Mouse (Mus musculus): ENCODE results near the gene Rptn. TPM values are rescaled to one million over a fixed set of nuclear protein-coding genes. Genes with fewer than 3 reads are reported as not detected.

Rptn gene
- polyA plus RNA-seq, 1 experiment from 2014 or later, result 181 TPM

- ATAC-seq (ENCODE audit: low FRiP score, low TSS enrichment), result no peak
- TF ChIP-seq CTCF (IDR thresholded peaks at IDR 0.05; ENCODE audit: low read depth) (no peak), EP300 (optimal IDR thresholded peaks at IDR 0.05) (no peak)
These were observed 18.4 kb downstream of the Rptn start for GRCm38 (mm10) chr3:93411905-93412304.

GRCm38 (mm10) chr3:93431673-93432072, 38.2 kb downstream of the Rptn start:
- TF ChIP-seq CTCF (IDR thresholded peaks at IDR 0.05; ENCODE audit: low read depth), result no peak
- no peak for TF ChIP-seq EP300 (optimal IDR thresholded peaks at IDR 0.05)
- Histone ChIP-seq H3K27ac (replicated peaks) (no peak overlapping the region), H3K4me1 (replicated peaks; ENCODE audit: control insufficient read depth, insufficient read depth) (no peaks in the 10 kb centered on the region), H3K27me3 (ENCODE audit: control insufficient read depth, insufficient read depth, low read length) (no peaks in the 10 kb centered on the region), H3K9ac (ENCODE audit: low read length) (no peak overlapping the region), H3K9me3 (ENCODE audit: control insufficient read depth, low read length) (no peaks in the 10 kb centered on the region), H3K36me3 (ENCODE audit: control insufficient read depth, insufficient read depth, low read length) (no peaks in the 10 kb centered on the region), H3K4me2 (replicated peaks; ENCODE audit: low read depth) (no peak overlapping the region), H3K4me3 (ENCODE audit: low read depth, low read length) (no peak overlapping the region)
- ATAC-seq (ENCODE audit: low FRiP score, low TSS enrichment), result no peak
- 52% methylated on average over 3 of the region's 3 CpGs for WGBS
- no peak for DNase-seq (ENCODE audit: low spot score)

More at GRCm38 (mm10) chr3:93411905-93412304, 18.4 kb downstream of the Rptn start:
- no peak for DNase-seq (ENCODE audit: low spot score)
- no peak overlapping the region for H3K4me2 ChIP-seq (replicated peaks; ENCODE audit: low read depth)
- no peaks in the 10 kb centered on the region for H3K27me3 ChIP-seq (ENCODE audit: control insufficient read depth, insufficient read depth, low read length)
- WGBS, result 19% methylated on average over 2 of the region's 2 CpGs
- no peaks in the 10 kb centered on the region for H3K36me3 ChIP-seq (ENCODE audit: control insufficient read depth, insufficient read depth, low read length)
- no peaks in the 10 kb centered on the region for H3K4me1 ChIP-seq (replicated peaks; ENCODE audit: control insufficient read depth, insufficient read depth)
- no peaks in the 10 kb centered on the region for H3K9me3 ChIP-seq (ENCODE audit: control insufficient read depth, low read length)
- H3K27ac ChIP-seq (replicated peaks), result no peak overlapping the region
- H3K4me3 ChIP-seq (ENCODE audit: low read depth, low read length), result no peak overlapping the region
- no peak overlapping the region for H3K9ac ChIP-seq (ENCODE audit: low read length)

GRCm38 (mm10) chr3:93442030-93442429, 48.5 kb downstream of the Rptn start, which contains the start of gene Tchh:
TSS of gene Tchh (plus strand) at chr3:93442330.
- Histone ChIP-seq H3K27ac (replicated peaks) (no peak within 1 kb of the TSS), H3K4me3 (ENCODE audit: low read depth, low read length) (0 out of 2 replicates have a peak within 1 kb of the TSS, but pooled peaks have one; percentile 50), H3K4me2 (replicated peaks; ENCODE audit: low read depth) (peak within 1 kb of the TSS; percentile 90; the same call in 1 of the 2 replicates), H3K36me3 (ENCODE audit: control insufficient read depth, insufficient read depth, low read length) (no peaks in the 10 kb centered on the region), H3K9me3 (ENCODE audit: control insufficient read depth, low read length) (no peaks in the 10 kb centered on the region), H3K4me1 (replicated peaks; ENCODE audit: control insufficient read depth, insufficient read depth) (no peaks in the 10 kb centered on the region), H3K27me3 (ENCODE audit: control insufficient read depth, insufficient read depth, low read length) (no peaks in the 10 kb centered on the region), H3K9ac (ENCODE audit: low read length) (no peak within 1 kb of the TSS)
- ATAC-seq (ENCODE audit: low FRiP score, low TSS enrichment) (no peak), DNase-seq (ENCODE audit: low spot score) (no peak)
- TF ChIP-seq EP300 (optimal IDR thresholded peaks at IDR 0.05), result no peak
- no peak for TF ChIP-seq CTCF (IDR thresholded peaks at IDR 0.05; ENCODE audit: low read depth)
- 88% methylated on average over 1 of the region's 1 CpGs for WGBS

- no peak for TF ChIP-seq EP300 (optimal IDR thresholded peaks at IDR 0.05)
- no peak for TF ChIP-seq CTCF (IDR thresholded peaks at IDR 0.05; ENCODE audit: low read depth)
- under 1% methylated on average over 38 of the region's 38 CpGs for WGBS
- no peaks in the 10 kb centered on the region; the same call in 1 of the 2 replicates for H3K4me1 ChIP-seq (replicated peaks; ENCODE audit: control insufficient read depth, insufficient read depth)
- no peaks in the 10 kb centered on the region for H3K36me3 ChIP-seq (ENCODE audit: control insufficient read depth, insufficient read depth, low read length)
- no peak overlapping the region for H3K9ac ChIP-seq (ENCODE audit: low read length)
- H3K4me3 ChIP-seq (ENCODE audit: low read depth, low read length), result peak overlapping the region; percentile 50
- no peak overlapping the region for H3K27ac ChIP-seq (replicated peaks)
- no peaks in the 10 kb centered on the region for H3K9me3 ChIP-seq (ENCODE audit: control insufficient read depth, low read length)
- no peaks in the 10 kb centered on the region for H3K27me3 ChIP-seq (ENCODE audit: control insufficient read depth, insufficient read depth, low read length)
- H3K4me2 ChIP-seq (replicated peaks; ENCODE audit: low read depth), result peak overlapping the region; percentile 90
- peak; percentile 39 for DNase-seq (ENCODE audit: low spot score)
- no peak for ATAC-seq (ENCODE audit: low FRiP score, low TSS enrichment)
These were observed 50.1 kb downstream of the Rptn start for GRCm38 (mm10) chr3:93443501-93444101.

GRCm38 (mm10) chr3:93444343-93445164, 51.1 kb downstream of the Rptn start:
- ATAC-seq (ENCODE audit: low FRiP score, low TSS enrichment) (peak; percentile 84), DNase-seq (ENCODE audit: low spot score) (peak; percentile 68)
- 1% methylated on average over 56 of the region's 56 CpGs for WGBS
- TF ChIP-seq EP300 (optimal IDR thresholded peaks at IDR 0.05), result no peak
- peak; percentile 5; the same call in 1 of the 2 replicates for TF ChIP-seq CTCF (IDR thresholded peaks at IDR 0.05; ENCODE audit: low read depth)
- H3K36me3 ChIP-seq (ENCODE audit: control insufficient read depth, insufficient read depth, low read length), result no peaks in the 10 kb centered on the region
- no peaks in the 10 kb centered on the region for H3K9me3 ChIP-seq (ENCODE audit: control insufficient read depth, low read length)
- H3K4me1 ChIP-seq (replicated peaks; ENCODE audit: control insufficient read depth, insufficient read depth), result no peaks in the 10 kb centered on the region; the same call in 1 of the 2 replicates
- peak overlapping the region; percentile 90 for H3K4me2 ChIP-seq (replicated peaks; ENCODE audit: low read depth)
- peak overlapping the region; percentile 50 for H3K4me3 ChIP-seq (ENCODE audit: low read depth, low read length)
- no peaks in the 10 kb centered on the region for H3K27me3 ChIP-seq (ENCODE audit: control insufficient read depth, insufficient read depth, low read length)
- H3K9ac ChIP-seq (ENCODE audit: low read length), result peak overlapping the region; percentile 35
- H3K27ac ChIP-seq (replicated peaks), result peak overlapping the region; percentile 40

Measured in stomach, postnatal 0 days (tissue).